Mouse (Mus musculus) ZHBTc4 (cell line): Measurements from ENCODE around the gene Tlx2.
A peak's percentile ranks its signal among the peaks of the same experiment; 100 is the strongest.

Experiments used
- DNase-seq: peaks from one replicate; pipeline ENCODE4 v3.0.0-alpha.2; 2011; ENCODE audit warnings: low read depth, low spot score

Tlx2 gene

DNA sequence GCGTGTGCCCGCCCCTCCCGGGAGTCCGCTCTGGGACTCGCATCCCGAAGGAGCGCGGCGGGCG, at the start of gene Tlx2:
Tlx2 (minus strand) TSS at position 47 of the 64 bp plus-strand sequence.
- no peak for DNase-seq

DNA sequence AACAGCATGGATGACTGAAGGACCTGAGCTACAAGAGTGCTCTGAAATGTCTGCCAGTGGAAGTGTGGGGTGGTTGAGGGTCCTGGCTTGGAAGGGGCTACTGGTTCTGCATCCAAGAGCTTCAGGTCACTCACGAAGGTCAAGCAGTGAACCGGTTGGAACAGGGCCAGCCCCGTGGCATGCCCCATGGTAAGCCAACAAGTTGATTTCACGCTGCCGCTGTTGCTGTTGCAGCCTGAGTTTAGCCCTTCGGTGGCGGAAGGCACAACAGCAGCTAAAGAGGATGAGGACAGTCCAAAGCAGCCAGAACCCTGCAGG, 49.6 kb upstream of the Tlx2 start:
- no peak for DNase-seq

DNA sequence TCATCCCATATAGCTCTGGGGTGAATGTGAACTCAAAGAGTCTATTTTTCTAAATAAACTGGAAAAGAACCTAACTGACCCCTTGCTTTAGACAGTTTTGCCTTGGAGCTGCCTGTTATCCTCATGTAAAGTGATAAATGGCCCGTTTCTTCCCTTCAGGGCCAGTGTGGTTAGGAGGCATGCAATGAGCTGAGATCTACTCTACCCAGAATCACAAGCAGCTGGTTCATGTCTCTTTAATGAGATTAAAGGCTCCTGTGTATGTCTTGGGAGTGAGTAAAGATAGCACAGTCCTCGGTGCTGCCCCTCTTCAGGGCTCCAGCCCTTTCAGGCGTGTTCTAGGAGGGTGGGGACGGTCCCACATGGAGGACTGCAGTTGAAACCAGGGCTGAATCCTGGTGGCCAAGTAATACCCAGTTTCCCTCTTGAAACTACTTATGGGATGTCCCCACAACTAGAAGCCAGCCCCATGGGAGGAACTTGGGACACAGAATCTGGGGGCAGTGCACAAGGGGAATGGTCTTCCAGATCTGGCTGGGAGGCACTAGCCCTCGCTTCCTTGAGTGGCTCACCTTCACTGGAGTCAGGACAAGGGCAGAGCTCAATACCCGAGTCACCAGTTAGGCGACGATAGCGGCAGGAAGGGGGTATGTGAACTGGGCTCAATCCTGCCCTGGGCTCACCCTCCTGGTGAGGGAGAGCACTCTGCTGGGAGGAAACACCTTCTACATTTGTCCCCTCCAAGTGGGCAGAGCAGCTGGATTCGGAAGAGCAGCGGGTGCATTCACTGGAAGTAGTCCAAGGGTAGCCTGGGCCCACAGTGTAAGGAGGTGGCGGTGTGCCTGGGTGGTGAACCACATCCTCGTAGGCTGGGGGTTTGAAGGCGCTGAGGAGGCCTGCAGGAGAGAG, 49.0 kb upstream of the Tlx2 start:
- no peak for DNase-seq

GRCm38 (mm10) chr6:83118369-83118768, 48.3 kb upstream of the Tlx2 start:
- no peak for DNase-seq

- no peak for DNase-seq
Measured at GRCm38 (mm10) chr6:83117616-83118015, 47.5 kb upstream of the Tlx2 start.

- DNase-seq, result no peak
Measured at GRCm38 (mm10) chr6:83117165-83117438, 47.0 kb upstream of the Tlx2 start.

- no peak for DNase-seq
Measured at GRCm38 (mm10) chr6:83116373-83117164, 46.5 kb upstream of the Tlx2 start.

DNA sequence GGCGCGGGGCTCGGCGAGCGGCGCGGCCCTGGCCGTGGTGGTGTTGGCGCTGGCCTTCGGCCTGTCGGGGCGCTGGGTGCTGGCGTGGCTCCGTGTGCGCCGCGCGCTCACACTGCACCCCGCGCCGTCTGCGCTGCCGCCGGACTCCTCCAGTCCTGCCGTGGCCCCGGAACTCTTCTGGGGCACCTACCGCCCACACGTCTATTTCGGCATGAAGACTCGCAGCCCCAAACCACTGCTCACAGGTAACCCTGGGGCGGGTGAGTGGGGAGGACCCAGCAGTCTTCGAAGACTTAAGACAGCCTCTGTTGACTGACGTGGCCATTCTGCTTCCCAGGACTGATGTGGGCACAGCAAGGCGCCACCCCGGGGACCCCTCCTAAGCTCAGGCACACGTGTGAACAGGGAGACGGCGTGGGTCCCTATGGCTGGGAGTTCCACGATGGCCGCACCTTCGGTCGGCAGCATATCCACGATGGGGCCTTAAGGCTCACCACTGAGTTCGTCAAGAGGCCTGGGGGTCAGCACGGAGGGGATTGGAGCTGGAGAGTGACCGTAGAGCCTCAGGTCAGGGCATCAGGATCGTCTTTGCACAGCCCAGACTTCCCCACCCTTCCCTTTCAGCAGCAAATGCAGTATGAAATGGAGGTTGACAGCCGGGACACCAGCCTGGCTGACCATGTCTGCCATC, 45.7 kb upstream of the Tlx2 start:
- DNase-seq, result no peak

- peak; percentile 83 for DNase-seq
Measured at GRCm38 (mm10) chr6:83115011-83115671, 45.0 kb upstream of the Tlx2 start, which contains the start of gene Mogs. TSS of gene Mogs (plus strand) at chr6:83115496.

DNA sequence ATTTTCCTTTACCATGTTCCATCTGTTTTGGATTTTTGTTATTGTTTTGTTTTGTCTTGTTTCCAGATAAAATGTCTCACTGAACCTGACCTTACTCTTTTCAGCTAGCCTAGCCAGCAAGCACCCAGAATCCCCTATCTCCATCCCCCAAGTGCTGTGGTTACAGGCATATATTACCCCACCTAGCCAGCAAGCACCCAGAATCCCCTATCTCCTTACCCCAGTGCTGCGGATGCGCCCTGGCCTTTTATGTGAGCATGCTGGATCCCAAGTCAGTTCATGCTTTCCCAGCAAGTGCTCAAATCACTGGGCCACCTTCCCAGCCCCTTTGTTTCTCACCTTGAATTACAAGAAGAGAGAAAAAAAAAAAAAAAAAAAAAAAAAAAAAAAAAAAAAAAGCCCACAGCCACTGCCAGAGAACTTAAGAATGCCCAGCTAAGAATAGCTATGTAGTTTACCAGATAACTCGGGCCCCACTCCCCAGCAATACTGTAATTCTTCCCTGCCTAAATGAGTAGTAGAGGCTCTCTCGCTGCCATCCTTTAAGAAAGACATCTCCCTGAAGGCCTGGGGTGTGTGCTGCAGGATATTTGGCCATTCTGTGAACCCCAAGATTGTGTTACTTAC, 41.5 kb upstream of the Tlx2 start:
- no peak for DNase-seq

DNA sequence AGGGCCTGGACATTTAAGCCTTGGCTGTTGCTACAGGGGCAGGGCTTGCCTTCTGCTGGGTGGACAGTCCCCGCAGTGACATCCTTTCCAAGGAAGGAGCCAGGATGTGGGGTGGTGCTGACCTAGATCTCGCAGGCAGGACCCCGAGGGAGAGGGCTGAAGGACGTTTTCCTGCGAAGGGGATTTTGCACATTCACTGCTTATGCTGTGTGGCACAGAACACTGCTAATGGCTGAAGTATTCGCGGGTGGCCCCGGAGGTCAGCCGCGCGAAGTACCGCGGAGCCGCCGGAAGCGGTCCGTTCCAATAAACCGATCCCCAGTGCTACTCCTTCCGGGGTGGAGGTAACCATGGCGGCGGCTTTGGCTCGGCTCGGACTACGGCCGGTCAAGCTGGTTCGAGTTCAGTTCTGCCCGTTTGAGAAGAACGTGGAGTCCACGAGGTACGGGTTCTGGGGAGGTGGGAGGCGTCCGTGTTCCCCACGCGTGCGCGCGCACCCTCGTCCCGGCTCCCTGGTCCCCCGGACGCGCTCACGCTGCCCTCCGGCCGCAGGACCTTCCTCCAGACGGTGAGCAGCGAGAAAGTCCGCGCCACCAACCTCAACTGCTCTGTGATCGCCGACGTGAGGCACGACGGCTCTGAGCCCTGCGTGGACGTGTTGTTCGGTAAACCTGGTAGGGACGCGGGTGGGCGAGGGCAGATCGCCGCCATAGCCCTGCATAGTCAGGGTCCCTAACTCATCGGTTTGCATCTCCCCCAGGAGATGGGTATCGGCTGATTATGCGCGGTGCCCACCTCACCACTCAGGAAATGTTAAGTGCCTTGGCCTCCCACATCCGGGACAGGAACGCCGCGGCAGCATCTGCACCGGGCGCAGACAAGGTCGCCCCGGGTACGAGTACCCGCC, 38.9 kb upstream of the Tlx2 start, which contains the start of gene Mrpl53:
Mrpl53 (plus strand) TSS at position 279 of the 907 bp plus-strand sequence.
- DNase-seq, result peak; percentile 76

- peak; percentile 92 for DNase-seq
Measured at GRCm38 (mm10) chr6:83107566-83108400, 37.7 kb upstream of the Tlx2 start.

- no peak for DNase-seq
Measured at GRCm38 (mm10) chr6:83104158-83104557, 34.1 kb upstream of the Tlx2 start.

- DNase-seq, result no peak
Measured at GRCm38 (mm10) chr6:83103130-83103650, 33.1 kb upstream of the Tlx2 start.

- peak; percentile 76 for DNase-seq
Measured at GRCm38 (mm10) chr6:83101688-83102556, 31.8 kb upstream of the Tlx2 start.

DNA sequence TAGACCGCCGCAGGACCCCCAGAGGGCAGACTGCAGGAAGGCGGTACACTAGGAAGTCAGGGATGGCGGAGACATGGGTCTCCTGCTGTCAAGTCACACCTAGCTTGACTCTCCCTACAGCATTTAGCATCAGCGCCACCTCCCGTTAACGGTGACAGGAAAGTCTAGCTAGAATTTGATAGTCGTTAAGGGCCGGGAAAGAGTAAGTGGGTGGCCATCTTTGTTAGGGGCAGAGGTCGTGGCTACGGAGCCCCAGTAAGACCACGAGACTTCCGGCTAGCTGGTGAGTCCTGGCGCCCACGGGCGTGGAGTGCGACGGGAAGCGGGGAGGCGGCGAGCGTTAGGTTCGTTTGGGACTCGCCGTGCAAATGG, 31.2 kb upstream of the Tlx2 start, which contains the start of the genes Ccdc142 and Gm42688:
Ccdc142 (plus strand) TSS at position 286 of the 372 bp plus-strand sequence.
Gm42688 (plus strand) TSS at position 302 of the 372 bp plus-strand sequence.
- DNase-seq, result peak; percentile 94

- DNase-seq, result no peak
Measured at GRCm38 (mm10) chr6:83098411-83098810, 28.3 kb upstream of the Tlx2 start.

GRCm38 (mm10) chr6:83095968-83096367, 25.9 kb upstream of the Tlx2 start:
- no peak for DNase-seq
